Mouse (Mus musculus) B cell, adult 67 days (primary cell): ENCODE results near the gene 1700018F24Rik. TPM values are rescaled to one million over a fixed set of nuclear protein-coding genes. Genes with fewer than 3 reads are reported as not detected.

ENCODE experiments used
- total RNA-seq, 2 experiments: library from RNA; stranded (reverse); gene quantifications; 4 replicates each; pipeline ENCODE4 v1.2.4; 2023

Gene 1700018F24Rik
- not detected for total RNA-seq

GRCm38 (mm10) chr5:145042690-145043089, at the start of gene 1700018F24Rik:
TSS of gene 1700018F24Rik (plus strand) at chr5:145042990.

GRCm38 (mm10) chr5:145032391-145032790, 10.4 kb upstream of the 1700018F24Rik start, which contains the start of gene Gm4871:
TSS of gene Gm4871 (minus strand) at chr5:145032754.

GRCm38 (mm10) chr5:145083632-145084451, 41.1 kb downstream of the 1700018F24Rik start, which contains the start of the genes Arpc1a and Kpna7:
TSS of gene Arpc1a (plus strand) at chr5:145083830.
TSS of gene Kpna7 (minus strand) at chr5:145084030.

Other genes starting within 250 kb of the 1700018F24Rik start
- gene Smurf1, start 77.1 kb upstream of the 1700018F24Rik start, total RNA-seq = 10 to 100 TPM; 21.5 to 25.2 TPM
- gene Gm4871, start 10.2 kb upstream of the 1700018F24Rik start, total RNA-seq = not detected
- 10 to 100 TPM; 92.3 to 99.4 TPM for gene Arpc1a, start 40.8 kb downstream of the 1700018F24Rik start, total RNA-seq
- not detected for gene Kpna7, start 41.0 kb downstream of the 1700018F24Rik start, total RNA-seq
- gene Arpc1b, start 71.2 kb downstream of the 1700018F24Rik start, total RNA-seq = 100 to 1,000 TPM; 496 to 499 TPM
- 10 to 100 TPM; 48.3 to 56.8 TPM for gene Pdap1, start 97.2 kb downstream of the 1700018F24Rik start, total RNA-seq
- 100 to 1,000 TPM; 196 to 197 TPM for gene Bud31, start 97.4 kb downstream of the 1700018F24Rik start, total RNA-seq
- 10 to 100 TPM; 22.1 to 23.9 TPM for gene Ptcd1, start 124.1 kb downstream of the 1700018F24Rik start, total RNA-seq
- gene Cpsf4, start 124.2 kb downstream of the 1700018F24Rik start, total RNA-seq = 10 to 100 TPM; 41.5 to 43.8 TPM
- gene Atp5j2, start 149.1 kb downstream of the 1700018F24Rik start, total RNA-seq = 100 to 1,000 TPM; 114 to 135 TPM
- 10 to 100 TPM; 34.9 TPM for gene Zkscan14, start 158.9 kb downstream of the 1700018F24Rik start, total RNA-seq
- 1 to 10 TPM; 9.5 to 9.9 TPM for gene Zkscan5, start 161.6 kb downstream of the 1700018F24Rik start, total RNA-seq
- gene Zfp655, start 188.7 kb downstream of the 1700018F24Rik start, total RNA-seq = 10 to 100 TPM; 68.3 to 74.0 TPM
- 10 to 100 TPM; 29.1 to 31.5 TPM for gene Zscan25, start 237.5 kb downstream of the 1700018F24Rik start, total RNA-seq